Mouse (Mus musculus): ENCODE data around the gene Hist1h4b.

Hist1h4b gene

DNA sequence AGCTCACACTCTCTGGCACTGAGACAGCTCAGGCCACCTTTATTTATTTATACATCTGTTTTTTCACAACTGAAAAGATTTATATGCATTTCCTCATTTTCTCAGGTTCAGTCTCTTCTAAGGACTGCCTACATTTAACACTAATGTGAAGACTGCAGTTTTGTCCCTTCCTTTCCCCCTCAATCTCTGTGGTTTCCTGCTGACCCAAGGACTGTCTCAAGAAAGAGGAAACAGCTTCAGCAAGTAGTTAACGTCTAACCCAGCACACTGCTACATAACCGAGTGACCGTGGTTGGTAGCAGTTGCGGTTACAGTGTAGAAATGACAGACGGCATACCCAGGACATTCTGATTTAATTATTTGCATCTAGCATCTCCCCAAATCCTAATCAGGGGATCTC lies 42.6 kb downstream of the Hist1h4b start:
- DNase-seq (ENCODE audit: extremely low spot score, low read depth, low spot score): no peak

- DNase-seq (ENCODE audit: extremely low spot score, low read depth, low spot score): no peak
These were observed 47.7 kb downstream of the Hist1h4b start for GRCm38 (mm10) chr13:23804532-23804931.

- no peak for DNase-seq (ENCODE audit: extremely low spot score, low read depth, low spot score)
These were observed 49.7 kb downstream of the Hist1h4b start, which contains the start of gene Slc17a2 for GRCm38 (mm10) chr13:23806422-23807052. Gene Slc17a2, plus strand, starts transcription at chr13:23806993.
